Mouse (Mus musculus): Measurements from ENCODE around the gene Psmd11. TPM values are rescaled to one million over a fixed set of nuclear protein-coding genes. Genes with fewer than 3 reads are reported as not detected.

The Psmd11 gene
- polyA plus RNA-seq, 1 experiment = 65.0 TPM

- TF ChIP-seq POLR2A (IDR thresholded peaks at IDR 0.05; ENCODE audit: borderline replicate concordance, low read depth, low read length) (no peak), CTCF (IDR thresholded peaks at IDR 0.05; ENCODE audit: low read depth, low read length) (no peak)
Measured at GRCm38 (mm10) chr11:80481409-80482050, 53.1 kb downstream of the Psmd11 start.

DNA sequence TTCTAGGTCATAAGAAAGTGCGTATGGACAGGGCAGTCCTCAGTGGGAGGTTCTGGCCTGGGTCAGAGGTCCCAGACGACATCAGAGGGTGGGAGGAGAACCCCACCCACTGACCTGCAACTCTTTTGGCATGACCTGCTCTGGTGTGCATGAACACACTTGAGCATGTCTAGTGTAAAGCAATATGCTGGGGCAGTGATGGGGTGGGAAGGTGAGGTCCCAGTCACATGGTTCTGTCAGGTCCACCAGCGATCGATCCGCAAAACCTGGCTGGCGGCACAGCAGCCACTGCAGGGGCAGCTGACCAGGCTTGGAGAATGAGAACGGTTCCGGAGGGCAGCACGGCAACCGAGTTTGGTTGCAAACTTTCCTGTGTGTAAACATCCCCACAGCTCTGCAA, 53.9 kb downstream of the Psmd11 start:
- Histone ChIP-seq H3K4me1 (ENCODE audit: control insufficient read depth, insufficient read depth, low read length) (peaks cover 21% of the 10 kb centered on the region), H3K27ac (ENCODE audit: insufficient read depth, low read depth, low read length) (no peak overlapping the region), H3K4me3 (ENCODE audit: insufficient read depth, low read length) (no peak overlapping the region)
- TF ChIP-seq CTCF (IDR thresholded peaks at IDR 0.05; ENCODE audit: low read depth, low read length) (no peak), POLR2A (IDR thresholded peaks at IDR 0.05; ENCODE audit: borderline replicate concordance, low read depth, low read length) (no peak)

More at GRCm38 (mm10) chr11:80481409-80482050, 53.1 kb downstream of the Psmd11 start:
- Histone ChIP-seq H3K4me1 (ENCODE audit: control insufficient read depth, insufficient read depth, low read length) (peaks cover 21% of the 10 kb centered on the region), H3K27ac (ENCODE audit: insufficient read depth, low read depth, low read length) (no peak overlapping the region), H3K4me3 (ENCODE audit: insufficient read depth, low read length) (no peak overlapping the region)

DNA sequence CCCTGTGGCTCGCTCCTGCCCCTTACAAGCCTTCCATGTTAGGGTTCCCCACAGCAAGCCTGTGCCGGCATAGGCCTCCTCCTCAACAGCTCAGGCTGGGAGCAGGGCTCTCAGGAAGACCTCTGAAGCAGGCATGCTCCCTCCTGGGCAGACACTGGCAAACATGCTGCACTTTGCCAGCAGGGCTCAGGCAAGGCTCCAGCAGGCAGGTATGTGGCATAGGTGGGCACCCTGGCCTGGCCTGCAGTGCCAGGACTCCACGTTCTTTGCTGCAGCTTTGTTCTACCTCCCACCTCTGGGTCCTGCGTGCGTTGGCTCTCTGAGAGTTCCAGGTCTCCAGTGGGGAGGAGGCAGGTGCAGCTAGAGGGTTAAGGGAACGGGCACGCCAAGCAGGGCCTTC, 54.5 kb downstream of the Psmd11 start:
- Histone ChIP-seq H3K4me3 (ENCODE audit: insufficient read depth, low read length) (no peak overlapping the region), H3K4me1 (ENCODE audit: control insufficient read depth, insufficient read depth, low read length) (peaks cover 17% of the 10 kb centered on the region), H3K27ac (ENCODE audit: insufficient read depth, low read depth, low read length) (no peak overlapping the region)
- TF ChIP-seq POLR2A (IDR thresholded peaks at IDR 0.05; ENCODE audit: borderline replicate concordance, low read depth, low read length) (no peak), CTCF (IDR thresholded peaks at IDR 0.05; ENCODE audit: low read depth, low read length) (no peak)

GRCm38 (mm10) chr11:80483536-80484067, 55.2 kb downstream of the Psmd11 start:
- TF ChIP-seq CTCF (IDR thresholded peaks at IDR 0.05; ENCODE audit: low read depth, low read length) (no peak), POLR2A (IDR thresholded peaks at IDR 0.05; ENCODE audit: borderline replicate concordance, low read depth, low read length) (no peak)

GRCm38 (mm10) chr11:80484191-80484791, 55.9 kb downstream of the Psmd11 start:
- TF ChIP-seq CTCF (IDR thresholded peaks at IDR 0.05; ENCODE audit: low read depth, low read length) = no peak
- no peak for TF ChIP-seq POLR2A (IDR thresholded peaks at IDR 0.05; ENCODE audit: borderline replicate concordance, low read depth, low read length)
- Histone ChIP-seq H3K27ac (ENCODE audit: insufficient read depth, low read depth, low read length) (no peak overlapping the region), H3K4me3 (ENCODE audit: insufficient read depth, low read length) (no peak overlapping the region), H3K4me1 (ENCODE audit: control insufficient read depth, insufficient read depth, low read length) (peaks cover 19% of the 10 kb centered on the region)

More at GRCm38 (mm10) chr11:80483536-80484067, 55.2 kb downstream of the Psmd11 start:
- Histone ChIP-seq H3K27ac (ENCODE audit: insufficient read depth, low read depth, low read length) (no peak overlapping the region), H3K4me3 (ENCODE audit: insufficient read depth, low read length) (no peak overlapping the region), H3K4me1 (ENCODE audit: control insufficient read depth, insufficient read depth, low read length) (peaks cover 17% of the 10 kb centered on the region)

DNA sequence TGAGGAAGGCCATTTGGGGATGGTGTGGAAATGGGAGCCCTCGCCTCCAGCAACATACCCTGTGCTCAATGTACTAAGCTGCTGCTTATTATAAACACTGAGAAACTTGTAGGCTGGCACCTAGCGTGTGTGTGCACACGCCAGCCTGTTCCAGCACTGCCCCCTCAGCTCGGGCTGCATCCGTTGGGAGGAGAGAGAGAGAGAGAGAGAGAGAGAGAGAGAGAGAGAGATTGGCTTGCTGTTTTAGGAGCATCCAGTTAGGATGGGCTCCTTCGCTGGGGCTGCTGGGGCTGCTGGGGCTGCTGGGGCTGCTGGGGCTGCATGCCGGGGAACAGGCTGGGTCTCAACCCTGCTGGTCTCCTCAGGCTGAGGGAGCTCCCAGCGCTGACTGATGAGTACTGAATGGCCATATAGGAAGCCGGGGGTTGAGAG, 56.7 kb downstream of the Psmd11 start:
- H3K4me1 ChIP-seq (ENCODE audit: control insufficient read depth, insufficient read depth, low read length) = peaks cover 20% of the 10 kb centered on the region

DNA sequence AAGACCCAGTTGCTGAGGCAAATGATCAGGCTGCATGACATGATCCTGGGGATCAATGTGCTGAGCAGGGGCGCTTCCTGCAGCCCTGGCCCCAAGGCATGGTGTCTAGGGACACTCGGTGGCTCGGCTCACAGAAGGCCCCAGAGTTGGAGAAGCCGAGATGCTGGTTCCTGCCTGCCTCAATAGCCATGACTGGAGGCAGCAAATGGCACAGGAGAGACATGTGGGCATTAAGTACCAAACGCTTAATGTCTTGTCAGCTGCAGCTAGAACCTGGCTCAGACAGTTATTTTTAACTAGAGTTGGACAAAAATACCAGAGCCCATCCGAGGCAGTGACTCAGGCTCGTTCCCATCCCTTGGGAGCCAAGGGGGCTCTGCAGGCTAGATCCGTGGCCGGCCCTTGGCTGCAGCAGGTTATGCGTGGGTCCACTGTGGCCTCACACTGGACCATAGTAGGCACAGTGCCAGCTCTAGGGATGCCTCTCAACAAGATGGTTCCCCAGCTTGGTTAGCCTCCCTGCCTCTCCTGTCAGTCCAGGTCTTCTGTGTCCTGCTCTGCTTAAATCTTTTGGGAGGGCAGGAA, 57.3 kb downstream of the Psmd11 start:
- peaks cover 21% of the 10 kb centered on the region for H3K4me1 ChIP-seq (ENCODE audit: control insufficient read depth, insufficient read depth, low read length)
- no peak overlapping the region for H3K27ac ChIP-seq (ENCODE audit: insufficient read depth, low read depth, low read length)
- no peak for TF ChIP-seq CTCF (IDR thresholded peaks at IDR 0.05; ENCODE audit: low read depth, low read length)
- no peak for TF ChIP-seq POLR2A (IDR thresholded peaks at IDR 0.05; ENCODE audit: borderline replicate concordance, low read depth, low read length)
- H3K4me3 ChIP-seq (ENCODE audit: insufficient read depth, low read length) = no peak overlapping the region

More for the DNA sequence above, 56.7 kb downstream of the Psmd11 start:
- TF ChIP-seq POLR2A (IDR thresholded peaks at IDR 0.05; ENCODE audit: borderline replicate concordance, low read depth, low read length) = no peak
- no peak for TF ChIP-seq CTCF (IDR thresholded peaks at IDR 0.05; ENCODE audit: low read depth, low read length)
- no peak overlapping the region for H3K27ac ChIP-seq (ENCODE audit: insufficient read depth, low read depth, low read length)
- no peak overlapping the region for H3K4me3 ChIP-seq (ENCODE audit: insufficient read depth, low read length)

DNA sequence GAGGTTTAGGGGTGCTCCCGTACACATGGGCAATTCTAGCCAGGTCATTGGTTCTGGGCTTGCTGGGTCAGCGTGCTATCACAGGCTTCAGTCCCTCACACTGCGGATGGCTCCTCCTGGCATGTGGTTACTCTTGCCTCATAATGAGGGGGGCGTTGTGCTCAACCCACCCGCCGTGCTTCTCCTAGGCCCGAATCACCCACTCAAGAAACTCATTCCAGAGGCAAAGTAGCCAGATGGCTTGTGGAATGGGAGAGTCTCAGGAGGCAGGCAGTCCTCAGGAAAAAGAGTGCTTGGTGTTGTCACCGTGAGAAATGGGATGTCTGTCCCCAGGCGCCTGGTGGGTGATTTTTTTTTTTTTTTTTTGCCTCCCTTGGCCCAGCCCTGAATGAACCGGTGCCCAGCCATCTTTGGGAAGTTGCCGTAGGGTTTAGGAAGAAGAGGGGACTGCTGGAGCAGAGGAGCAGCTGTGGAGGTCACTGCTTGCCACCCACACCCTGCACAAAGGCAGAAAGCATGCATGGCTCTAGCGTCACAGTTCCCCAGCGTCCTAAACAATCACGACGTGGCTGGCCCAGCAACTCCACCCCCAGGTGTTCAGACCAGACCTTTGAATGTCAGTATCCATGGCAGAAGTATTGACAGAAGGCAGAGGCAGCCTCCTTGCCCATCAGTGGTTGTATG, 59.6 kb downstream of the Psmd11 start:
- peaks cover 14% of the 10 kb centered on the region for H3K4me1 ChIP-seq (ENCODE audit: control insufficient read depth, insufficient read depth, low read length)
- no peak for TF ChIP-seq CTCF (IDR thresholded peaks at IDR 0.05; ENCODE audit: low read depth, low read length)
- TF ChIP-seq POLR2A (IDR thresholded peaks at IDR 0.05; ENCODE audit: borderline replicate concordance, low read depth, low read length) = no peak
- H3K4me3 ChIP-seq (ENCODE audit: insufficient read depth, low read length) = no peak overlapping the region
- no peak overlapping the region for H3K27ac ChIP-seq (ENCODE audit: insufficient read depth, low read depth, low read length)

DNA sequence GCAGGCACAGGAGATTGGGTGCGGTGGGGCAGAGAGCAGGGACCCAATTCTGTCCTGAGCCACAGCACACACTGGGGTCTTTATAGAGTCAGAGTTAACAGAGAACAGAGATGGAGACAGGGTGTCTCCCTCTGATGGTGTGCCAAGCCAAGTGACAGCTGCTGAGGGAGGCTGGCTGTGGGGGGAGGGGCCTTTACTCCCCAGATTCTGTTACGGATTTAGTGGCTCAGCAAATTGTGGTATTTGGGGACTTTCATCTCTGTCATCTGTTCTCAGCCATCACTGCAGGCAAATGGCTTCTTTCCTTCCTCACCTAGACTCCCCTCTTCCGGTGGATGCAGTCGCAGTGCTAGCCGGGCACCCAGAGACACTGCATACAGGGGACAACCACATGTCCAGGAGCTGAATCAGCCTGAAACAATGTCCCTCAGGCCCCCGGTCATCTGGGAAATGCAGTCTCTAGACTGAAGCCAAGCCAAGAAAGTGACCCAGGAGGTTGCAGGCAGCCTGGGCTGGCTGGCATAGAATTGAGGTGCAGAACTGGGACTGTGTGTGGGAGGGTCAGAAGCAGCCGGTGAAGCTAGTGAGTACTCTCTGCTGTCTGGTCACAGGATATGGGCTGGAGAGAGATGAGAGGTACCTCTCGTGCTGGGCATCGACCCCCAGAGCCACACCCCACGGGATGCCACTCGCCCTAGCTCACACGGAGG, 60.9 kb downstream of the Psmd11 start:
- Histone ChIP-seq H3K4me3 (ENCODE audit: insufficient read depth, low read length) (no peak overlapping the region; the same call in 1 of the 2 replicates), H3K27ac (ENCODE audit: insufficient read depth, low read depth, low read length) (no peak overlapping the region), H3K4me1 (ENCODE audit: control insufficient read depth, insufficient read depth, low read length) (peaks cover 14% of the 10 kb centered on the region)
- TF ChIP-seq POLR2A (IDR thresholded peaks at IDR 0.05; ENCODE audit: borderline replicate concordance, low read depth, low read length) = no peak
- no peak for TF ChIP-seq CTCF (IDR thresholded peaks at IDR 0.05; ENCODE audit: low read depth, low read length)

Measured in bone marrow macrophage, adult 2 months (primary cell).